Mouse (Mus musculus) telencephalon, adult 2 months (tissue): ENCODE measurements around the gene Col3a1.

Experiments used
- DNase-seq: peaks from one replicate; pipeline ENCODE4 v3.0.0-alpha.2; 2011; ENCODE audit warnings: low read depth, low spot score

Col3a1 gene

DNA sequence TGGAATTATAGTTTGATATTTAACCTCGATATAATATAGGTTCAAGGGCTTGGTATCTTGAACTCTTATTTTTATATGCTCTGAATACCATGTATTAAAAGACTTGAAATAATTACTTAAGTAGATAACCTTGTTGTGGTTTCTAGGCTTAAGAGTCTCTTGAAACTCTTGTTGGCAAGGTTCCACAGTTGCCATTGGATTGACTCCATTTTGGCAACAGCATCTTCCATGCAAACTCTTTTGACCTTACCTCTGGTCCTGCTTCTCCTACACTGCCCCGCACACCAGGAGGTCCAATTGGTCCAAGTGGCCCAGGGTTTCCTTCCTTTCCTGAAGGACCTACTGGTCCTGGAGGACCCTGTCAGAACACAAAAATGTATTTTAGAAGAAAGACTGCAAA is 70.5 kb downstream of the Col3a1 start:
- DNase-seq, result no peak
